Mouse (Mus musculus): ENCODE data around the gene Pask. TPM values are rescaled to one million over a fixed set of nuclear protein-coding genes. Genes with fewer than 3 reads are reported as not detected.
"Not testable (repeated sequence)": the region's sequence is repeated elsewhere in the genome, so short reads cannot be mapped to it uniquely, and the experiment has no call there.

Pask gene
- polyA plus RNA-seq, 1 experiment from 2014 or later = 2.2 TPM

DNA sequence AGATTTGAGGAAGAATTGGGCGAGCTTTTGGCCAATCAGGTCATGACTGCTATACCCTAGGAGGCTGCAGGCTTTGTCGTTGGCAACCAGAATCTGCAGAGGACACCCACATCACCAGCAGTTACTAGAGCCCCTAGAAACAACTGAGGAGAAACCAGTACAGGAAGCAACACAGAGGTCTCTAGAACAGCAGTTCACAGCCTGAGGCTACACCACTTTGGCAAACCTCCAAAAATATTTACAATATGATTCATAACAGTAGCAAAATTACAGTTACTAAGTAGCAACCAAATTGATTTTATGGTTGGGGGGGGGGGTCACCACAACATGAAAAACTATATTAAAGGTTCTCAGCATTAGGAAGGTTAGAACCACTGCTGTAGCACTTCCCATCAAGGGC lies 8.7 kb downstream of the Pask start:
- no peaks in the 10 kb centered on the region; the same call in 1 of the 2 replicates for H3K36me3 ChIP-seq (ENCODE audit: control insufficient read depth, insufficient read depth, low read length)
- 74% methylated on average over 2 of the region's 2 CpGs for WGBS
- no peak for DNase-seq (ENCODE audit: low spot score)

DNA sequence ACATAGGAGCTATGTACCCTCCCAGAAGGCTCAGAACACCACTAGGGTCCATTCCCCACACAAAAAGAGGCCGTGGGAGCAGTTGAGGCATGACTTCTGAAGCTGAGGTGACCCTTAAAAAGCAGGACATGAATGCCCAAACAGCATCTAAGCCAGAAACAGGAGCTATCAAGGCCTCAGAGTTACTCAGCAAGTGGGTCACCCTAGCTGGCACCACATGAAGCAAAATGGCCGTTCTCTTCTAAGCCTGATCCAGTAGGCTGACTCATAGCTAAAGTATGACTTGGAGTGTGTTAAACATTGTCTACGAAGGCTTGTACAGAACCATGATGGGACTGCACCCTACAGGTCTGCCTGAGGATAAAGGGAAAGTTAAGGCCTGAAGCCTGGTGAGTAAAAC lies 16.8 kb downstream of the Pask start:
- WGBS = 76% methylated on average over 3 of the region's 3 CpGs
- peaks cover 1% of the 10 kb centered on the region for H3K36me3 ChIP-seq (ENCODE audit: control insufficient read depth, insufficient read depth, low read length)

More for the DNA sequence above, 8.7 kb downstream of the Pask start:
- H3K27ac ChIP-seq (replicated peaks) = no peak overlapping the region
- no peak for ATAC-seq (ENCODE audit: low FRiP score, low TSS enrichment)
- no peak for TF ChIP-seq CTCF (IDR thresholded peaks at IDR 0.05; ENCODE audit: low read depth)
- TF ChIP-seq EP300 (optimal IDR thresholded peaks at IDR 0.05) = no peak
- H3K9ac ChIP-seq (ENCODE audit: low read length) = no peak overlapping the region
- H3K27me3 ChIP-seq (ENCODE audit: control insufficient read depth, insufficient read depth, low read length) = no peaks in the 10 kb centered on the region
- no peak overlapping the region for H3K4me3 ChIP-seq (ENCODE audit: low read depth, low read length)
- no peaks in the 10 kb centered on the region for H3K4me1 ChIP-seq (replicated peaks; ENCODE audit: control insufficient read depth, insufficient read depth)
- no peak overlapping the region for H3K4me2 ChIP-seq (replicated peaks; ENCODE audit: low read depth)
- H3K9me3 ChIP-seq (ENCODE audit: control insufficient read depth, low read length) = no peaks in the 10 kb centered on the region

DNA sequence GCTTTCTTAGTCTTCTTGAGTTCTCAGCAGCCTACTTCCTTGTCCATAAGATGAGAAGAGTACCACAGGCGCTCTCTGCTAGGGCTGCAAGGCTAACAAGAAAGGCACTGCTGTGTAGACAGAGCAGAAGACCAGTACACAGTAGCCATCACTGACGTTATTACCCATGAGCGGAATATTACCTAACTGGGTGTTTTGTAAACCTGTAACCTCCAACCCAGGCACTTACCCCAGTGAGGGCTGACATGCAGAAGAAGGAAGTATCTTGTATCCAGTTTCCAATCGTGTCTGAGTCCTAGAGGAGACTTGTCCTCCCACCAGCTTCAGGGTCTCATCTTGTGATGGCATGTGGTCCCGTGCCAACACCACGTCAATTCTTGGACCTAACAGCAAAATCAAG lies 19.3 kb downstream of the Pask start:
- Histone ChIP-seq H3K9ac (ENCODE audit: low read length) (no peak overlapping the region), H3K36me3 (ENCODE audit: control insufficient read depth, insufficient read depth, low read length) (peaks cover 8% of the 10 kb centered on the region), H3K4me3 (ENCODE audit: low read depth, low read length) (no peak overlapping the region), H3K4me1 (replicated peaks; ENCODE audit: control insufficient read depth, insufficient read depth) (no peaks in the 10 kb centered on the region), H3K27ac (replicated peaks) (no peak overlapping the region), H3K9me3 (ENCODE audit: control insufficient read depth, low read length) (no peaks in the 10 kb centered on the region), H3K27me3 (ENCODE audit: control insufficient read depth, insufficient read depth, low read length) (no peaks in the 10 kb centered on the region), H3K4me2 (replicated peaks; ENCODE audit: low read depth) (no peak overlapping the region)
- TF ChIP-seq CTCF (IDR thresholded peaks at IDR 0.05; ENCODE audit: low read depth) (no peak), EP300 (optimal IDR thresholded peaks at IDR 0.05) (no peak)
- DNase-seq (ENCODE audit: low spot score) = no peak
- no peak for ATAC-seq (ENCODE audit: low FRiP score, low TSS enrichment)
- 91% methylated on average over 6 of the region's 6 CpGs for WGBS

More for the DNA sequence above, 16.8 kb downstream of the Pask start:
- ATAC-seq (ENCODE audit: low FRiP score, low TSS enrichment) (no peak), DNase-seq (ENCODE audit: low spot score) (no peak)
- Histone ChIP-seq H3K9me3 (ENCODE audit: control insufficient read depth, low read length) (no peaks in the 10 kb centered on the region), H3K27me3 (ENCODE audit: control insufficient read depth, insufficient read depth, low read length) (no peaks in the 10 kb centered on the region), H3K27ac (replicated peaks) (no peak overlapping the region), H3K4me2 (replicated peaks; ENCODE audit: low read depth) (no peak overlapping the region), H3K4me1 (replicated peaks; ENCODE audit: control insufficient read depth, insufficient read depth) (no peaks in the 10 kb centered on the region), H3K9ac (ENCODE audit: low read length) (no peak overlapping the region), H3K4me3 (ENCODE audit: low read depth, low read length) (no peak overlapping the region)
- TF ChIP-seq CTCF (IDR thresholded peaks at IDR 0.05; ENCODE audit: low read depth) = no peak
- no peak for TF ChIP-seq EP300 (optimal IDR thresholded peaks at IDR 0.05)

DNA sequence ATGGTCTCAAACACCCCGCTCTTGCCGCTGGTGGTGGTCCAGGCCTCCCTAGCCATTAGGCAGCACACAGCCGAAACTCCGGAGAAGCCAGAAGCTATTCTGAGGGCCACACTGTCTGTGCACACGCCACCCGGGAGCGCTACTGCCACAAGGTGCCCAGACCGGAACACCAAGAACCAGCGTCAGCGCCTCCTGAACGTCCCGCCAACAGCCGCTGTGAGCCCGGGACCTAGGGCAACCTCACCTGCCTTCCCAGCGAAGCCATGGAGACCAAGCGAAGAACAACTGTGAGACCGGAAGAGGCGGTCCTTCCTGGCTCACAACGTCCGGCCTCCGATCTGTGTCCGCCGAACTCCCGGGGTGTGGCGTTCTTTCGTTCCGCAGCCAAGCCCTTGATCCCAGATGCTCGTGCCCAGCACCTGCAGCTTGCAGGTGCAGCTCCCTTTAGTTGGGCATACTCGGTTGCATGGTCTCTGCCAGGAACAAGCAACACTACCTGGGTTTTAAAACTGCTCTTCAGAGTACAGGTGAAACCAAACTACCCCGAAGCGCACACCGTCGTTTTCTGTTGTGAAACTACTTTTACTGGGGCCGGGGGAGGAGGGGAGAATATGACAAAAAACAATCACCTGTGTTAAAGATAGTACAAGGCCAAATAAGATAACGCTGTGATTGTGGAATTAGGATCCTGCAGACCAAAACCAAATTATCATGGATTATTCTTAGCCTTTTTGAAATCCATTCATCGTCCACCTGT lies 37.5 kb downstream of the Pask start, which contains the start of gene Mterf4:
Gene Mterf4, minus strand, starts transcription at position 335 of the 757 bp plus-strand sequence.
- Histone ChIP-seq H3K27me3 (ENCODE audit: control insufficient read depth, insufficient read depth, low read length) (no peaks in the 10 kb centered on the region), H3K36me3 (ENCODE audit: control insufficient read depth, insufficient read depth, low read length) (peaks cover 5% of the 10 kb centered on the region; the same call in 1 of the 2 replicates), H3K4me1 (replicated peaks; ENCODE audit: control insufficient read depth, insufficient read depth) (no peaks in the 10 kb centered on the region), H3K27ac (replicated peaks) (peak within 1 kb of the TSS; percentile 53; the same call in 1 of the 2 replicates), H3K9me3 (ENCODE audit: control insufficient read depth, low read length) (no peaks in the 10 kb centered on the region), H3K4me3 (ENCODE audit: low read depth, low read length) (peak within 1 kb of the TSS; percentile 65), H3K4me2 (replicated peaks; ENCODE audit: low read depth) (peak within 1 kb of the TSS; percentile 91), H3K9ac (ENCODE audit: low read length) (peak within 1 kb of the TSS; percentile 88)
- DNase-seq (ENCODE audit: low spot score) (peak; percentile 89), ATAC-seq (ENCODE audit: low FRiP score, low TSS enrichment) (peak; percentile 98)
- TF ChIP-seq EP300 (optimal IDR thresholded peaks at IDR 0.05) = no peak
- TF ChIP-seq CTCF (IDR thresholded peaks at IDR 0.05; ENCODE audit: low read depth) = peak; percentile 4; the same call in 1 of the 2 replicates
- 7% methylated on average over 36 of the region's 36 CpGs for WGBS

DNA sequence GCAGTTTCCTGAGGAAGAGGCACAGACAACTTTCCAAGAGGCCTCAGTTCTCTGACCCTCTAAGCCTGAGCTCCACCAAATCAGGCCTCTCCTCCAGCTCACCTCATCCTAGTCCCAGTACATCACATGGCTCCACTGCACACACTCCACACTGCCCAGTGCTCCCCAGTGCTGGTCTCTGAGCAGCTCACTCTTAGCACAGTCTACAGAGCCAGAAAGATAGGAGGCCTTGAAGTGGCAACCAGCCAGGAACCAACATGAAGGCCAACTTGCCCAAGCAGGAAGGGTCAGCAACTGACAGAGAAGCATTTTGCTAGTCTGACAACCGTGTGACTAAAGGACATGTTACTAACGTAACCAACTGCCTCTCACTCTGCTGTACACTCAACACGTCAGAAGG lies 42.7 kb downstream of the Pask start:
- no peak overlapping the region for H3K9ac ChIP-seq (ENCODE audit: low read length)
- no peaks in the 10 kb centered on the region for H3K9me3 ChIP-seq (ENCODE audit: control insufficient read depth, low read length)
- TF ChIP-seq EP300 (optimal IDR thresholded peaks at IDR 0.05) (no peak), CTCF (IDR thresholded peaks at IDR 0.05; ENCODE audit: low read depth) (no peak)
- H3K27me3 ChIP-seq (ENCODE audit: control insufficient read depth, insufficient read depth, low read length) = no peaks in the 10 kb centered on the region
- no peak overlapping the region for H3K4me2 ChIP-seq (replicated peaks; ENCODE audit: low read depth)
- no peaks in the 10 kb centered on the region for H3K4me1 ChIP-seq (replicated peaks; ENCODE audit: control insufficient read depth, insufficient read depth)
- H3K4me3 ChIP-seq (ENCODE audit: low read depth, low read length) = no peak overlapping the region
- DNase-seq (ENCODE audit: low spot score) (no peak), ATAC-seq (ENCODE audit: low FRiP score, low TSS enrichment) (peak; percentile 55; the same call in 1 of the 2 replicates)
- no peak overlapping the region for H3K27ac ChIP-seq (replicated peaks)
- peaks cover 20% of the 10 kb centered on the region for H3K36me3 ChIP-seq (ENCODE audit: control insufficient read depth, insufficient read depth, low read length)
- whole genome bisulfite sequencing = 85% methylated on average over 3 of the region's 3 CpGs

DNA sequence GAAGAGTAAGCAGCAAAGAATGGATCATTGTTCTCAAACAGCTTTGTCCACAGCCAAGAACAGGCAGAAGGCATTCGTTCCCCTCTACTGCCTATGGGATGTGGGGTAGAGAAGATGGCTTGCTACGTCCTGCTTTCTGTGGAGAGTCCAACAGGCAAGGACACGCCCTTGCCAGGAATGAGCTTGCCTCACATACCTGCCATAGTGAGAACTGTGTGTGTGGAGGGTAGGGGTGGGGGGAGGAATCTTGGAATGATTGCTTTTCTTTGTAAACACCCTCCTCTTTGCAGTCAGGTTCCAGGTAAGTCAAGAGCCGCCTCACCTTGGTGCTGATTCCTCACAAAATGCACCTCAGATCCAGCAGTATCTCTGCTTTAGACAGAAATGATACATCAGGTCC lies 43.5 kb downstream of the Pask start:
- DNase-seq (ENCODE audit: low spot score) = peak; percentile 35
- Histone ChIP-seq H3K4me2 (replicated peaks; ENCODE audit: low read depth) (no peak overlapping the region), H3K9me3 (ENCODE audit: control insufficient read depth, low read length) (no peaks in the 10 kb centered on the region), H3K27me3 (ENCODE audit: control insufficient read depth, insufficient read depth, low read length) (no peaks in the 10 kb centered on the region), H3K27ac (replicated peaks) (no peak overlapping the region), H3K4me3 (ENCODE audit: low read depth, low read length) (no peak overlapping the region), H3K36me3 (ENCODE audit: control insufficient read depth, insufficient read depth, low read length) (peaks cover 20% of the 10 kb centered on the region), H3K4me1 (replicated peaks; ENCODE audit: control insufficient read depth, insufficient read depth) (no peaks in the 10 kb centered on the region), H3K9ac (ENCODE audit: low read length) (no peak overlapping the region)
- peak; percentile 55; the same call in 1 of the 2 replicates for ATAC-seq (ENCODE audit: low FRiP score, low TSS enrichment)
- 57% methylated on average over 4 of the region's 4 CpGs for WGBS
- TF ChIP-seq CTCF (IDR thresholded peaks at IDR 0.05; ENCODE audit: low read depth) (no peak), EP300 (optimal IDR thresholded peaks at IDR 0.05) (no peak)

DNA sequence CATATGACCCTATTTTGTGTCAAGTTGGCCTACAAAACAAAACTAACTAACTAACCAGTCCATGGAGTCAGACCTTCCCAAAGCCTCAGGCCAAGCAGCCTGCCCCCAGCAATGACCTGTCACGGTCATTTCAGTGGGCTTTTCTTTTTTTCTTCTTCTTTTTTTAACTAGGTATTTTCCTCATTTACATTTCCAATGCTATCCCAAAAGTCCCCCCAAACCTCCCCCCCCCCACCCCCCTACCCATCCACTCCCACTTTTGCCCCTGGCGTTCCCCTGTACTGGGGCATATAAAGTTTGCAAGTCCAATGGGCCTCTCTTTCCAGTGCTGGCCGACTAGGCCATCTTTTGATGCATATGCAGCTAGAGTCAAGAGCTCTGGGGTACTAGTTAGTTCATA lies 48.8 kb downstream of the Pask start:
- DNase-seq (ENCODE audit: low spot score); H3K27ac ChIP-seq (replicated peaks); H3K4me3 ChIP-seq (ENCODE audit: low read depth, low read length); H3K9ac ChIP-seq (ENCODE audit: low read length); H3K27me3 ChIP-seq (ENCODE audit: control insufficient read depth, insufficient read depth, low read length); H3K4me2 ChIP-seq (replicated peaks; ENCODE audit: low read depth); H3K9me3 ChIP-seq (ENCODE audit: control insufficient read depth, low read length); ATAC-seq (ENCODE audit: low FRiP score, low TSS enrichment); H3K4me1 ChIP-seq (replicated peaks; ENCODE audit: control insufficient read depth, insufficient read depth): not testable (repeated sequence)
- H3K36me3 ChIP-seq (ENCODE audit: control insufficient read depth, insufficient read depth, low read length) = peaks cover 10% of the 10 kb centered on the region
- WGBS = 82% methylated on average over 3 of the region's 3 CpGs
